Mouse (Mus musculus): ENCODE results near the gene Stmn1. TPM values are rescaled to one million over a fixed set of nuclear protein-coding genes. Genes with fewer than 3 reads are reported as not detected.

The Stmn1 gene
- polyA plus RNA-seq (2014; fragmentation: Illumina TruSeq; extraction: RNeasy Lipid Tissue Mini Kit (QIAGEN cat#74804)): 210 TPM

GRCm38 (mm10) chr4:134468215-134468575 lies at the start of gene Stmn1:
Gene Stmn1 (plus strand): TSS chr4:134468320.

GRCm38 (mm10) chr4:134496595-134497210 lies 28.6 kb downstream of the Stmn1 start, which contains the start of gene Paqr7:
Gene Paqr7 (plus strand): TSS chr4:134496697.

GRCm38 (mm10) chr4:134510845-134511411 lies 42.8 kb downstream of the Stmn1 start, which contains the start of gene Aunip:
Gene Aunip (plus strand): TSS chr4:134510999.

Other genes starting within 250 kb of the Stmn1 start
- gene Catsper4, start 240.9 kb upstream of the Stmn1 start, polyA plus RNA-seq (2014; fragmentation: Illumina TruSeq; extraction: RNeasy Lipid Tissue Mini Kit (QIAGEN cat#74804)): not detected
- gene Cnksr1, start 229.9 kb upstream of the Stmn1 start, polyA plus RNA-seq (2014; fragmentation: Illumina TruSeq; extraction: RNeasy Lipid Tissue Mini Kit (QIAGEN cat#74804)): not detected
- gene E130218I03Rik, start 224.7 kb upstream of the Stmn1 start, polyA plus RNA-seq (2014; fragmentation: Illumina TruSeq; extraction: RNeasy Lipid Tissue Mini Kit (QIAGEN cat#74804)): not detected
- 0.46 TPM for gene Zfp593, start 222.7 kb upstream of the Stmn1 start, polyA plus RNA-seq (2014; fragmentation: Illumina TruSeq; extraction: RNeasy Lipid Tissue Mini Kit (QIAGEN cat#74804))
- gene Gm30191, start 221.4 kb upstream of the Stmn1 start, polyA plus RNA-seq (2014; fragmentation: Illumina TruSeq; extraction: RNeasy Lipid Tissue Mini Kit (QIAGEN cat#74804)): not detected
- gene Grrp1, start 214.2 kb upstream of the Stmn1 start, polyA plus RNA-seq (2014; fragmentation: Illumina TruSeq; extraction: RNeasy Lipid Tissue Mini Kit (QIAGEN cat#74804)): not detected
- gene Pdik1l, start 180.4 kb upstream of the Stmn1 start, polyA plus RNA-seq (2014; fragmentation: Illumina TruSeq; extraction: RNeasy Lipid Tissue Mini Kit (QIAGEN cat#74804)): 37.5 TPM
- not detected for gene Trim63, start 153.2 kb upstream of the Stmn1 start, polyA plus RNA-seq (2014; fragmentation: Illumina TruSeq; extraction: RNeasy Lipid Tissue Mini Kit (QIAGEN cat#74804))
- gene Slc30a2, start 125.1 kb upstream of the Stmn1 start, polyA plus RNA-seq (2014; fragmentation: Illumina TruSeq; extraction: RNeasy Lipid Tissue Mini Kit (QIAGEN cat#74804)): 6.9 TPM
- not detected for gene Extl1, start 84.5 kb upstream of the Stmn1 start, polyA plus RNA-seq (2014; fragmentation: Illumina TruSeq; extraction: RNeasy Lipid Tissue Mini Kit (QIAGEN cat#74804))
- 3.7 TPM for gene Pafah2, start 72.0 kb upstream of the Stmn1 start, polyA plus RNA-seq (2014; fragmentation: Illumina TruSeq; extraction: RNeasy Lipid Tissue Mini Kit (QIAGEN cat#74804))
- 14.9 TPM for gene Paqr7, start 28.4 kb downstream of the Stmn1 start, polyA plus RNA-seq (2014; fragmentation: Illumina TruSeq; extraction: RNeasy Lipid Tissue Mini Kit (QIAGEN cat#74804))
- 6.2 TPM for gene Aunip, start 42.7 kb downstream of the Stmn1 start, polyA plus RNA-seq (2014; fragmentation: Illumina TruSeq; extraction: RNeasy Lipid Tissue Mini Kit (QIAGEN cat#74804))
- gene Mtfr1l, start 67.1 kb downstream of the Stmn1 start, polyA plus RNA-seq (2014; fragmentation: Illumina TruSeq; extraction: RNeasy Lipid Tissue Mini Kit (QIAGEN cat#74804)): 51.2 TPM
- 6.8 TPM for gene Selenon, start 83.8 kb downstream of the Stmn1 start, polyA plus RNA-seq (2014; fragmentation: Illumina TruSeq; extraction: RNeasy Lipid Tissue Mini Kit (QIAGEN cat#74804))
- 5.4 TPM for gene Man1c1, start 236.0 kb downstream of the Stmn1 start, polyA plus RNA-seq (2014; fragmentation: Illumina TruSeq; extraction: RNeasy Lipid Tissue Mini Kit (QIAGEN cat#74804))

Data from ovary, adult 10 weeks (tissue).